Mouse (Mus musculus) midbrain, embryonic 11.5 days (tissue): ENCODE results near the gene Cmtm2a. TPM values are rescaled to one million over a fixed set of nuclear protein-coding genes. Genes with fewer than 3 reads are reported as not detected.
A peak's percentile ranks its signal among the peaks of the same experiment; 100 is the strongest.
"Not testable (repeated sequence)": the region's sequence is repeated elsewhere in the genome, so short reads cannot be mapped to it uniquely, and the experiment has no call there.

Experiments
- ATAC-seq: fragments of 200-750 bp; cut with Nextera tagmentation; 2 replicates; pipeline ENCODE4 v1.8.0; 2017; ENCODE audit warnings: moderate TSS enrichment, moderate library complexity; ENCODE audit not compliant: low FRiP score
- DNase-seq: peaks from one replicate; pipeline ENCODE4 v3.0.0; 2015; ENCODE audit warnings: low spot score; ENCODE audit errors: missing footprints
- H3K27ac ChIP-seq: fragments of 300-500 bp; sonication (generic); 2 replicates; pipeline ENCODE4 v1.5.1; 2014; ENCODE audit warnings: low read depth, low read length
- H3K27me3 ChIP-seq: fragments of 300-500 bp; sonication (generic); 2 replicates; pipeline ENCODE4 v1.6.1; 2014; ENCODE audit warnings: mild to moderate bottlenecking, low read length, moderate library complexity, mixed read lengths; ENCODE audit not compliant: control insufficient read depth, insufficient read depth
- H3K36me3 ChIP-seq: fragments of 300-500 bp; sonication (generic); 2 replicates; pipeline ENCODE4 v1.6.1; 2014; ENCODE audit warnings: mild to moderate bottlenecking, low read length, moderate library complexity, mixed read lengths; ENCODE audit not compliant: control insufficient read depth, insufficient read depth
- H3K4me1 ChIP-seq: fragments of 300-500 bp; sonication (generic); 2 replicates; pipeline ENCODE4 v1.6.1; 2014; ENCODE audit warnings: low read length; ENCODE audit not compliant: control insufficient read depth, insufficient read depth
- H3K4me2 ChIP-seq: fragments of 300-500 bp; sonication (generic); 2 replicates; pipeline ENCODE4 v1.6.1; 2014; ENCODE audit warnings: mild to moderate bottlenecking, moderate library complexity
- H3K4me3 ChIP-seq: fragments of 300-500 bp; sonication (generic); 2 replicates; pipeline ENCODE4 v1.5.1; 2014; ENCODE audit warnings: low read depth, low read length
- H3K9ac ChIP-seq: fragments of 300-500 bp; sonication (generic); 2 replicates; pipeline ENCODE4 v1.6.1; 2014; ENCODE audit warnings: low read length
- H3K9me3 ChIP-seq: fragments of 300-500 bp; sonication (generic); 2 replicates; pipeline ENCODE4 v1.6.1; 2016; ENCODE audit warnings: low read length; ENCODE audit not compliant: control insufficient read depth
- WGBS: fragments of 180-500 bp; shearing (Covaris S2); extraction: QIAGEN DNeasy Blood & Tissue Kit; methylation state at CpG from one replicate; pipeline ENCODE4 v1.1.7; 2014; 5-methylcytosine and 5-hydroxymethylcytosine counted together
- polyA plus RNA-seq: library from polyadenylated mRNA; unstranded; fragments of >200 nt; fragmentation: Nextera tagmentation; extraction: Ambion mirVana; gene quantifications from 2 replicates; pipeline ENCODE4 v1.2.1, GENCODE M21; 2014

The Cmtm2a gene
- polyA plus RNA-seq, result not detected in 2 replicates

DNA sequence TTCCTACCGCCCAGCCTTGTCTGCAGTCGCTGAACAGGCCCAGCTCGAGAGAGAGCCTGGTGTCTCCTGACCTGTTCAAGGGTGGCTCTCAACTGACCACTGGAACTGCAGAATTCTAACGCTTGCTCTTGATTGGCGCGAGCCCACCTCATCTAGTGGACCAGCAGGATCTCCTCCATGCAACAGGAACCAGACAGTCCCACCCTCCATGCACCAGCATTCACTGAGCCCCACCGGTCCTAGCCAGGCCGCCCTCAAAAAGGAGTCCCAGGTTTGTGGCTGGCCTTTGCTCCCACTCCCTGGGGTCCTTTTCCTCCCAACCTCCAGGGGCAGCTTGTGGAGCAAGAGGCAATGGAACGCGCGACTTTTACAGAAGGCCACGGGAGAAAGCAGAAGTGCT, at the start of gene Cmtm2a:
Gene Cmtm2a (minus strand): TSS at position 101 of the 400 bp plus-strand sequence.
- not testable (repeated sequence) for ATAC-seq, DNase-seq, H3K4me1 ChIP-seq, H3K4me3 ChIP-seq, H3K36me3 ChIP-seq, H3K9me3 ChIP-seq, H3K27me3 ChIP-seq, H3K27ac ChIP-seq, H3K9ac ChIP-seq, H3K4me2 ChIP-seq
- WGBS, result 92% methylated on average over 12 of the region's 12 CpGs

- no peak overlapping the region for H3K4me2 ChIP-seq
- no peaks in the 10 kb centered on the region for H3K36me3 ChIP-seq
- H3K27me3 ChIP-seq, result no peaks in the 10 kb centered on the region
- H3K9ac ChIP-seq, result no peak overlapping the region
- WGBS, result 81% methylated on average over 5 of the region's 5 CpGs
- no peaks in the 10 kb centered on the region; the same call in 1 of the 2 replicates for H3K4me1 ChIP-seq
- ATAC-seq, result no peak
- no peak for DNase-seq
- H3K27ac ChIP-seq, result no peak overlapping the region
- H3K9me3 ChIP-seq, result no peaks in the 10 kb centered on the region
- no peak overlapping the region for H3K4me3 ChIP-seq
Measured at GRCm38 (mm10) chr8:104342426-104342825, 49.4 kb upstream of the Cmtm2a start.

GRCm38 (mm10) chr8:104341678-104342077, 48.7 kb upstream of the Cmtm2a start:
- Histone ChIP-seq H3K4me2 (peak overlapping the region; percentile 76), H3K9me3 (no peaks in the 10 kb centered on the region), H3K4me1 (no peaks in the 10 kb centered on the region; the same call in 1 of the 2 replicates), H3K36me3 (no peaks in the 10 kb centered on the region), H3K4me3 (peak overlapping the region; percentile 55), H3K27ac (no peak overlapping the region), H3K9ac (no peak overlapping the region), H3K27me3 (no peaks in the 10 kb centered on the region)
- DNase-seq (no peak), ATAC-seq (peak; percentile 0; the same call in 1 of the 2 replicates)
- 42% methylated on average over 6 of the region's 6 CpGs for WGBS

DNA sequence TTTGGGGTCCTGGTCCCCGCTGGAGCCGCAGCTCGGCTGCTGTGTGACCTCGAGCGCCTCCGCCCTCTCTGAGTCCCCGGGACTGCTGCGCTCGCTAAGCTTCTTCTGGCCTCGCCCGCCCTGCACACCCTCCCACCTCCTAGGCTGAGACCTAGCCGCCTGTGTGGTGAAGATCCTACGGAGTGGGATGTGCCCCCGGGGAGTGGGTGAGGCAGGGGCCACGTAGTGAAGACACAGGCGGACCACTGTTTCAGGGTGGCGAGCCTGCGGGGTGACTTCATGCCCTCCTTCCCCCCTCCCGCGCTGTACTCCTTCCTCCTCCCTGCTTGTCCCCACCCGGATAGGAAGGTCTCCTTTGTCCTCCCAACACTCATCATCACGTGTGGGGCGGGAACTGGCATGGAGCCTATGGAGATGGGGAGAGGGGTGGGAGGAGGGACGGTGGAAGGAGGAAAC, 48.2 kb upstream of the Cmtm2a start:
- peak overlapping the region; percentile 80 for H3K9ac ChIP-seq
- H3K4me3 ChIP-seq, result peak overlapping the region; percentile 55
- peak overlapping the region; percentile 76 for H3K4me2 ChIP-seq
- H3K4me1 ChIP-seq, result no peaks in the 10 kb centered on the region; the same call in 1 of the 2 replicates
- H3K36me3 ChIP-seq, result no peaks in the 10 kb centered on the region
- H3K9me3 ChIP-seq, result no peaks in the 10 kb centered on the region
- H3K27ac ChIP-seq, result peak overlapping the region; percentile 7; the same call in 1 of the 2 replicates
- no peaks in the 10 kb centered on the region for H3K27me3 ChIP-seq
- no peak for DNase-seq
- ATAC-seq, result peak; percentile 72
- WGBS, result 2% methylated on average over 24 of the region's 24 CpGs

GRCm38 (mm10) chr8:104340233-104341105, 47.5 kb upstream of the Cmtm2a start:
- WGBS, result under 1% methylated on average over 53 of the region's 54 CpGs
- H3K9ac ChIP-seq, result peak overlapping the region; percentile 80
- peak overlapping the region; percentile 17; the same call in 1 of the 2 replicates for H3K27ac ChIP-seq
- H3K4me1 ChIP-seq, result no peaks in the 10 kb centered on the region; the same call in 1 of the 2 replicates
- no peaks in the 10 kb centered on the region for H3K9me3 ChIP-seq
- peak overlapping the region; percentile 55 for H3K4me3 ChIP-seq
- no peaks in the 10 kb centered on the region for H3K27me3 ChIP-seq
- ATAC-seq (peak; percentile 80), DNase-seq (peak; percentile 98)
- H3K36me3 ChIP-seq, result no peaks in the 10 kb centered on the region
- peak overlapping the region; percentile 76 for H3K4me2 ChIP-seq

- Histone ChIP-seq H3K27me3 (no peaks in the 10 kb centered on the region), H3K4me1 (no peaks in the 10 kb centered on the region; the same call in 1 of the 2 replicates), H3K36me3 (no peaks in the 10 kb centered on the region), H3K4me2 (peak overlapping the region; percentile 76), H3K9ac (peak overlapping the region; percentile 80), H3K9me3 (no peaks in the 10 kb centered on the region), H3K4me3 (peak overlapping the region; percentile 55), H3K27ac (no peak overlapping the region)
- ATAC-seq (peak; percentile 10), DNase-seq (no peak)
- WGBS, result under 1% methylated on average over 6 of the region's 6 CpGs
Measured at GRCm38 (mm10) chr8:104339983-104340232, 46.9 kb upstream of the Cmtm2a start.

- H3K9ac ChIP-seq, result peak within 1 kb of the TSS; percentile 80
- 14% methylated on average over 18 of the region's 18 CpGs for WGBS
- peak within 1 kb of the TSS; percentile 55 for H3K4me3 ChIP-seq
- H3K9me3 ChIP-seq, result no peaks in the 10 kb centered on the region
- no peak for DNase-seq
- no peak within 1 kb of the TSS; the same call in 1 of the 2 replicates for H3K27ac ChIP-seq
- H3K4me2 ChIP-seq, result peak within 1 kb of the TSS; percentile 76
- no peaks in the 10 kb centered on the region for H3K27me3 ChIP-seq
- H3K36me3 ChIP-seq, result no peaks in the 10 kb centered on the region
- no peak; the same call in 1 of the 2 replicates for ATAC-seq
- no peaks in the 10 kb centered on the region; the same call in 1 of the 2 replicates for H3K4me1 ChIP-seq
Measured at GRCm38 (mm10) chr8:104339229-104339982, 46.4 kb upstream of the Cmtm2a start, which contains the start of gene Cmtm3. TSS of gene Cmtm3 (plus strand) at chr8:104339410.

- DNase-seq (no peak), ATAC-seq (no peak)
- Histone ChIP-seq H3K27ac (no peak overlapping the region), H3K4me3 (no peak overlapping the region), H3K4me2 (no peak overlapping the region), H3K9ac (no peak overlapping the region), H3K27me3 (no peaks in the 10 kb centered on the region), H3K4me1 (no peaks in the 10 kb centered on the region; the same call in 1 of the 2 replicates), H3K36me3 (no peaks in the 10 kb centered on the region), H3K9me3 (no peaks in the 10 kb centered on the region)
- 53% methylated on average over 3 of the region's 3 CpGs for WGBS
Measured at GRCm38 (mm10) chr8:104337890-104338289, 44.9 kb upstream of the Cmtm2a start.
